Mouse (Mus musculus) heart, postnatal 0 days (tissue): ENCODE measurements at regions not wholly inside any gene's neighbourhood (a gene's known extent, or its start where the extent isn't known, plus 50 kb on each side); places are given as distances from the start of the nearest gene placed in this dataset.

Experiments used
- CTCF ChIP-seq: IDR thresholded peaks from 2 replicates; pipeline ENCODE4 v1.5.1; 2016; ENCODE audit warnings: antibody characterized with exemption, control low read depth, low read depth
- EP300 ChIP-seq: IDR thresholded peaks from 2 replicates; pipeline ENCODE4 v1.6.1; 2016; ENCODE audit warnings: antibody characterized with exemption, low read depth

DNA sequence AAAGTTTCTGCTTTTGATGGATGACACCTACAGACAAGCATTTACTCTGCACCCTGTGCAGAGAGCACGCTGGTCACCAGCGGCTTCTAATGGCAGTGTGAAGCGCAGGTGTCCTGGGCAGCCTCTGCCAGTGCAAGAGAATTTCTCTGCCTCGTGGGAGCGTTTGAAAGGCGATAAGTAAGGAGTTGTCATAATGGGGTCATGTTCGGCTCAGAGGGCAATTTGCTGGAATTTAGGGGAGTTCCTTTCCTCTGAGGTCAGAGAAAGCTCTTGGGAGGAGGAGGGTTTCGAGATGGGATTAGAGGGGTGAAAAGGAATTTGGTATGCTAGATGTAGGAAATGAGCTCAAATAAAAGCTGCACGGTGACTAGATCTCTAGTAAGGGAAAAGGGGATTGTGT, 144.5 kb downstream of the Ttc32 start:
- TF ChIP-seq CTCF = no peak
- TF ChIP-seq EP300 = no peak
